Mouse (Mus musculus): ENCODE results near the gene Hydin. TPM values are rescaled to one million over a fixed set of nuclear protein-coding genes. Genes with fewer than 3 reads are reported as not detected.
"Not testable (repeated sequence)": the region's sequence is repeated elsewhere in the genome, so short reads cannot be mapped to it uniquely, and the experiment has no call there.

The Hydin gene
- polyA plus RNA-seq, 1 experiment from 2014 or later = 0.80 TPM

- no peak overlapping the region for H3K9ac ChIP-seq
- H3K4me1 ChIP-seq (replicated peaks; ENCODE audit: control insufficient read depth, insufficient read depth, low read length) = no peaks in the 10 kb centered on the region
- 16% methylated on average over 10 of the region's 10 CpGs for WGBS
- H3K4me2 ChIP-seq (replicated peaks) = no peak overlapping the region
- H3K4me3 ChIP-seq (replicated peaks; ENCODE audit: low read length) = no peak overlapping the region
- ATAC-seq (ENCODE audit: low FRiP score) (no peak), DNase-seq (ENCODE audit: low spot score) (no peak)
- H3K27me3 ChIP-seq (ENCODE audit: control insufficient read depth, insufficient read depth, low read length) = no peaks in the 10 kb centered on the region
- H3K27ac ChIP-seq = no peak overlapping the region
- no peaks in the 10 kb centered on the region for H3K36me3 ChIP-seq (replicated peaks; ENCODE audit: control insufficient read depth, insufficient read depth)
- H3K9me3 ChIP-seq (ENCODE audit: control insufficient read depth, low read length) = no peaks in the 10 kb centered on the region
These were observed 236.1 kb downstream of the Hydin start for GRCm38 (mm10) chr8:110502880-110503279.

GRCm38 (mm10) chr8:110508766-110509165 is 242.0 kb downstream of the Hydin start:
- ATAC-seq (ENCODE audit: low FRiP score) (no peak), DNase-seq (ENCODE audit: low spot score) (no peak)
- H3K4me3 ChIP-seq (replicated peaks; ENCODE audit: low read length) = no peak overlapping the region
- H3K9ac ChIP-seq = no peak overlapping the region
- H3K27ac ChIP-seq = no peak overlapping the region
- no peaks in the 10 kb centered on the region for H3K27me3 ChIP-seq (ENCODE audit: control insufficient read depth, insufficient read depth, low read length)
- no peaks in the 10 kb centered on the region for H3K9me3 ChIP-seq (ENCODE audit: control insufficient read depth, low read length)
- no peaks in the 10 kb centered on the region for H3K4me1 ChIP-seq (replicated peaks; ENCODE audit: control insufficient read depth, insufficient read depth, low read length)
- WGBS = 74% methylated on average over 3 of the region's 3 CpGs
- H3K4me2 ChIP-seq (replicated peaks) = no peak overlapping the region
- no peaks in the 10 kb centered on the region for H3K36me3 ChIP-seq (replicated peaks; ENCODE audit: control insufficient read depth, insufficient read depth)

- no peaks in the 10 kb centered on the region for H3K9me3 ChIP-seq (ENCODE audit: control insufficient read depth, low read length)
- ATAC-seq (ENCODE audit: low FRiP score) (no peak), DNase-seq (ENCODE audit: low spot score) (no peak)
- no peak overlapping the region for H3K4me3 ChIP-seq (replicated peaks; ENCODE audit: low read length)
- H3K27me3 ChIP-seq (ENCODE audit: control insufficient read depth, insufficient read depth, low read length) = no peaks in the 10 kb centered on the region
- no peak overlapping the region for H3K9ac ChIP-seq
- H3K27ac ChIP-seq = no peak overlapping the region
- H3K4me2 ChIP-seq (replicated peaks) = no peak overlapping the region
- H3K4me1 ChIP-seq (replicated peaks; ENCODE audit: control insufficient read depth, insufficient read depth, low read length) = no peaks in the 10 kb centered on the region
- H3K36me3 ChIP-seq (replicated peaks; ENCODE audit: control insufficient read depth, insufficient read depth) = no peaks in the 10 kb centered on the region
- 77% methylated on average over 7 of the region's 7 CpGs for WGBS
These were observed 253.0 kb downstream of the Hydin start for GRCm38 (mm10) chr8:110519790-110520189.

- no peak overlapping the region for H3K9ac ChIP-seq
- H3K27ac ChIP-seq = no peak overlapping the region
- no peaks in the 10 kb centered on the region for H3K27me3 ChIP-seq (ENCODE audit: control insufficient read depth, insufficient read depth, low read length)
- H3K9me3 ChIP-seq (ENCODE audit: control insufficient read depth, low read length) = no peaks in the 10 kb centered on the region
- H3K4me3 ChIP-seq (replicated peaks; ENCODE audit: low read length) = no peak overlapping the region
- 92% methylated on average over 12 of the region's 12 CpGs for WGBS
- H3K36me3 ChIP-seq (replicated peaks; ENCODE audit: control insufficient read depth, insufficient read depth) = no peaks in the 10 kb centered on the region
- no peak for ATAC-seq (ENCODE audit: low FRiP score)
- no peak overlapping the region for H3K4me2 ChIP-seq (replicated peaks)
- DNase-seq (ENCODE audit: low spot score) = no peak
- no peaks in the 10 kb centered on the region for H3K4me1 ChIP-seq (replicated peaks; ENCODE audit: control insufficient read depth, insufficient read depth, low read length)
These were observed 255.1 kb downstream of the Hydin start for GRCm38 (mm10) chr8:110521851-110522250.

- H3K9me3 ChIP-seq (ENCODE audit: control insufficient read depth, low read length); DNase-seq (ENCODE audit: low spot score): not testable (repeated sequence)
These were observed 255.7 kb downstream of the Hydin start for GRCm38 (mm10) chr8:110522495-110522894.

GRCm38 (mm10) chr8:110522985-110523384 is 256.2 kb downstream of the Hydin start:
- Histone ChIP-seq H3K9ac (no peak overlapping the region), H3K4me3 (replicated peaks; ENCODE audit: low read length) (no peak overlapping the region), H3K36me3 (replicated peaks; ENCODE audit: control insufficient read depth, insufficient read depth) (no peaks in the 10 kb centered on the region), H3K27me3 (ENCODE audit: control insufficient read depth, insufficient read depth, low read length) (no peaks in the 10 kb centered on the region), H3K4me2 (replicated peaks) (no peak overlapping the region), H3K27ac (no peak overlapping the region), H3K4me1 (replicated peaks; ENCODE audit: control insufficient read depth, insufficient read depth, low read length) (no peaks in the 10 kb centered on the region), H3K9me3 (ENCODE audit: control insufficient read depth, low read length) (no peaks in the 10 kb centered on the region)
- ATAC-seq (ENCODE audit: low FRiP score) = no peak
- no peak for DNase-seq (ENCODE audit: low spot score)
- WGBS = 71% methylated on average over 15 of the region's 15 CpGs

More at GRCm38 (mm10) chr8:110522495-110522894, 255.7 kb downstream of the Hydin start:
- not testable (repeated sequence) for H3K4me1 ChIP-seq (replicated peaks; ENCODE audit: control insufficient read depth, insufficient read depth, low read length); H3K27me3 ChIP-seq (ENCODE audit: control insufficient read depth, insufficient read depth, low read length); H3K36me3 ChIP-seq (replicated peaks; ENCODE audit: control insufficient read depth, insufficient read depth); H3K4me3 ChIP-seq (replicated peaks; ENCODE audit: low read length); H3K9ac ChIP-seq; H3K4me2 ChIP-seq (replicated peaks); ATAC-seq (ENCODE audit: low FRiP score); H3K27ac ChIP-seq
- WGBS = 93% methylated on average over 7 of the region's 7 CpGs

- H3K9me3 ChIP-seq (ENCODE audit: control insufficient read depth, low read length) = no peaks in the 10 kb centered on the region
- WGBS = 71% methylated on average over 15 of the region's 15 CpGs
- DNase-seq (ENCODE audit: low spot score) = no peak
These were observed 258.5 kb downstream of the Hydin start for GRCm38 (mm10) chr8:110525229-110525628.

GRCm38 (mm10) chr8:110530008-110530762 is 263.4 kb downstream of the Hydin start:
- no peak overlapping the region for H3K4me3 ChIP-seq (replicated peaks; ENCODE audit: low read length)
- H3K9ac ChIP-seq = no peak overlapping the region
- no peaks in the 10 kb centered on the region for H3K36me3 ChIP-seq (replicated peaks; ENCODE audit: control insufficient read depth, insufficient read depth)
- H3K27ac ChIP-seq = no peak overlapping the region
- H3K4me2 ChIP-seq (replicated peaks) = no peak overlapping the region
- no peaks in the 10 kb centered on the region for H3K27me3 ChIP-seq (ENCODE audit: control insufficient read depth, insufficient read depth, low read length)
- no peaks in the 10 kb centered on the region for H3K4me1 ChIP-seq (replicated peaks; ENCODE audit: control insufficient read depth, insufficient read depth, low read length)
- 75% methylated on average over 8 of the region's 8 CpGs for WGBS
- DNase-seq (ENCODE audit: low spot score) (no peak), ATAC-seq (ENCODE audit: low FRiP score) (no peak)
- H3K9me3 ChIP-seq (ENCODE audit: control insufficient read depth, low read length) = no peaks in the 10 kb centered on the region

More at GRCm38 (mm10) chr8:110525229-110525628, 258.5 kb downstream of the Hydin start:
- Histone ChIP-seq H3K36me3 (replicated peaks; ENCODE audit: control insufficient read depth, insufficient read depth) (no peaks in the 10 kb centered on the region), H3K4me1 (replicated peaks; ENCODE audit: control insufficient read depth, insufficient read depth, low read length) (no peaks in the 10 kb centered on the region), H3K4me2 (replicated peaks) (no peak overlapping the region), H3K9ac (no peak overlapping the region), H3K27me3 (ENCODE audit: control insufficient read depth, insufficient read depth, low read length) (no peaks in the 10 kb centered on the region), H3K27ac (no peak overlapping the region), H3K4me3 (replicated peaks; ENCODE audit: low read length) (no peak overlapping the region)
- no peak for ATAC-seq (ENCODE audit: low FRiP score)

- Histone ChIP-seq H3K27ac (no peak overlapping the region), H3K9me3 (ENCODE audit: control insufficient read depth, low read length) (no peaks in the 10 kb centered on the region), H3K4me2 (replicated peaks) (no peak overlapping the region), H3K27me3 (ENCODE audit: control insufficient read depth, insufficient read depth, low read length) (no peaks in the 10 kb centered on the region), H3K4me3 (replicated peaks; ENCODE audit: low read length) (no peak overlapping the region), H3K36me3 (replicated peaks; ENCODE audit: control insufficient read depth, insufficient read depth) (no peaks in the 10 kb centered on the region), H3K9ac (no peak overlapping the region), H3K4me1 (replicated peaks; ENCODE audit: control insufficient read depth, insufficient read depth, low read length) (no peaks in the 10 kb centered on the region)
- WGBS = 80% methylated on average over 6 of the region's 6 CpGs
- ATAC-seq (ENCODE audit: low FRiP score) (no peak), DNase-seq (ENCODE audit: low spot score) (no peak)
These were observed 267.0 kb downstream of the Hydin start for GRCm38 (mm10) chr8:110533781-110534180.
